Mouse (Mus musculus) limb, embryonic 14.5 days (tissue): ENCODE measurements around the gene 2210407C18Rik. TPM values are rescaled to one million over a fixed set of nuclear protein-coding genes. Genes with fewer than 3 reads are reported as not detected.

Experiments
- ATAC-seq: fragments of 200-750 bp; cut with Nextera tagmentation; 2 replicates; pipeline ENCODE4 v1.8.0; 2017; ENCODE audit warnings: low read depth, moderate number of reproducible peaks, moderate TSS enrichment; ENCODE audit not compliant: low FRiP score
- DNase-seq: peaks from one replicate; pipeline ENCODE4 v3.0.0-alpha.2; 2015; ENCODE audit warnings: low spot score
- H3K27ac ChIP-seq: fragments of 300-500 bp; sonication (generic); replicated peaks from 2 replicates; pipeline ENCODE4 v1.5.1; 2014; ENCODE audit warnings: low read depth, mild to moderate bottlenecking, low read length, moderate library complexity, mixed read lengths
- H3K27me3 ChIP-seq: fragments of 300-500 bp; sonication (generic); 2 replicates; pipeline ENCODE4 v1.6.1; 2014; ENCODE audit warnings: low read length, mixed read lengths; ENCODE audit not compliant: control insufficient read depth, insufficient read depth
- H3K36me3 ChIP-seq: fragments of 300-500 bp; sonication (generic); 2 replicates; pipeline ENCODE4 v1.6.1; 2014; ENCODE audit warnings: mild to moderate bottlenecking, low read length, moderate library complexity, mixed read lengths; ENCODE audit not compliant: control insufficient read depth, insufficient read depth
- H3K4me1 ChIP-seq: fragments of 300-500 bp; sonication (generic); 2 replicates; pipeline ENCODE4 v1.6.1; 2014; ENCODE audit warnings: antibody characterized with exemption, low read length, mixed read lengths; ENCODE audit not compliant: control insufficient read depth, insufficient read depth
- H3K4me2 ChIP-seq: fragments of 300-500 bp; sonication (generic); replicated peaks from 2 replicates; pipeline ENCODE4 v1.6.1; 2014; ENCODE audit warnings: low read depth, mild to moderate bottlenecking, low read length, moderate library complexity; ENCODE audit not compliant: severe bottlenecking
- H3K4me3 ChIP-seq: fragments of 300-500 bp; sonication (generic); replicated peaks from 2 replicates; pipeline ENCODE4 v1.5.1; 2014; ENCODE audit warnings: low read length
- H3K9ac ChIP-seq: fragments of 300-500 bp; sonication (generic); 2 replicates; pipeline ENCODE4 v1.6.1; 2014; ENCODE audit warnings: mild to moderate bottlenecking, low read depth, low read length, moderate library complexity; ENCODE audit not compliant: severe bottlenecking
- H3K9me3 ChIP-seq: fragments of 300-500 bp; sonication (generic); 2 replicates; pipeline ENCODE4 v1.6.1; 2016; ENCODE audit warnings: low read length; ENCODE audit not compliant: control insufficient read depth
- POLR2A ChIP-seq: fragments of 200-500 bp; IDR thresholded peaks from 2 replicates; pipeline ENCODE4 v1.8.0; 2012; ENCODE audit warnings: inconsistent platforms, mild to moderate bottlenecking, moderate library complexity, borderline replicate concordance; ENCODE audit not compliant: insufficient read depth, insufficient read length; ENCODE audit errors: extremely low read depth
- WGBS: fragments of 180-500 bp; shearing (Covaris S2); extraction: QIAGEN DNeasy Blood & Tissue Kit; methylation state at CpG from one replicate; pipeline ENCODE4 v1.1.7; 2014; 5-methylcytosine and 5-hydroxymethylcytosine counted together
- polyA plus RNA-seq, 2 experiments: library from polyadenylated mRNA; depleted of rRNA in 1 of 2; stranded (reverse) in 1 of 2; unstranded in 1 of 2; fragments of >200 nt; fragmentation: Nextera tagmentation in 1 of 2; extraction: Ambion mirVana in 1 of 2; gene quantifications; 2 replicates each; pipeline versions ENCODE4 v1.2.1 to v1.2.3; 2012 to 2014

The 2210407C18Rik gene
- polyA plus RNA-seq, 2 experiments: not detected

DNA sequence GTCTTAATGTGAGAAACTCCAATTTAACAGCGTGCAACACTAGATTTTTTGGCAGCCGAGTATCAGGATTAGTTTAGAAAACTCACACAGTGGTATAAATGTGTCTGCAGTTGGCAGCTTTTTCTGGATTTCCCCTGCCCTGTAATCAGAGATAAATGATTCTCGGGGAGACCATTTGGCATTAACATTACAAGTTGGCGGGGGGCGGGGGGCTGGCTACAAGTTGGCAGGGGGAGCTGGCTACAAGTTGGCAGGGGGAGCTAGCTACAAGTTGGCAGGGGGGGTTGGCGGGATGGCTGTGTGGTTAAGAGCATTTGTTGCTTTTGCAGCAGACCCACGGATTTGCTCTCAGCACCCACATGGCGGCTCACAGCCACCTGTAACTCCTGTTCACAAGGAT, 37.2 kb downstream of the 2210407C18Rik start:
- no peak for DNase-seq
- Histone ChIP-seq H3K9me3 (no peaks in the 10 kb centered on the region), H3K9ac (no peak overlapping the region), H3K36me3 (no peaks in the 10 kb centered on the region), H3K4me2 (no peak overlapping the region), H3K27ac (no peak overlapping the region), H3K27me3 (no peaks in the 10 kb centered on the region), H3K4me3 (no peak overlapping the region), H3K4me1 (no peaks in the 10 kb centered on the region)
- WGBS: 71% methylated on average over 8 of the region's 8 CpGs
- TF ChIP-seq POLR2A: no peak
- no peak for ATAC-seq

- 88% methylated on average over 1 of the region's 1 CpGs for WGBS
- no peaks in the 10 kb centered on the region for H3K27me3 ChIP-seq
- H3K4me1 ChIP-seq: no peaks in the 10 kb centered on the region
- H3K4me3 ChIP-seq: no peak within 1 kb of the TSS
- no peak within 1 kb of the TSS for H3K9ac ChIP-seq
- no peaks in the 10 kb centered on the region for H3K9me3 ChIP-seq
- H3K36me3 ChIP-seq: no peaks in the 10 kb centered on the region
- DNase-seq (no peak), ATAC-seq (no peak)
- no peak for TF ChIP-seq POLR2A
- H3K4me2 ChIP-seq: no peak within 1 kb of the TSS
- H3K27ac ChIP-seq: no peak within 1 kb of the TSS
Measured at GRCm38 (mm10) chr11:58577430-58577829, 38.4 kb downstream of the 2210407C18Rik start, which contains the start of gene Olfr325. Gene Olfr325, plus strand, starts transcription at chr11:58577730.

- 72% methylated on average over 5 of the region's 5 CpGs for WGBS
- Histone ChIP-seq H3K9me3 (no peaks in the 10 kb centered on the region), H3K4me2 (no peak within 1 kb of the TSS), H3K36me3 (no peaks in the 10 kb centered on the region), H3K4me1 (no peaks in the 10 kb centered on the region), H3K4me3 (no peak within 1 kb of the TSS), H3K27me3 (no peaks in the 10 kb centered on the region), H3K27ac (no peak within 1 kb of the TSS), H3K9ac (no peak within 1 kb of the TSS)
- TF ChIP-seq POLR2A: no peak
- DNase-seq: peak; percentile 49
- ATAC-seq: no peak
Measured at GRCm38 (mm10) chr11:58570405-58570804, 45.5 kb downstream of the 2210407C18Rik start, which contains the start of gene Olfr224. Gene Olfr224, minus strand, starts transcription at chr11:58570553.

Other genes with a start within 250 kb of the 2210407C18Rik start
- gene Lypd8, start 237.0 kb downstream of the 2210407C18Rik start, polyA plus RNA-seq (2012; rRNA removed): 0.06 and 0.44 TPM in 2 replicates
- not detected in 2 replicates for gene Lypd8, start 237.0 kb downstream of the 2210407C18Rik start, polyA plus RNA-seq (2014; fragmentation: Nextera tagmentation; extraction: Ambion mirVana)
- not detected in 2 replicates for gene 1810065E05Rik, start 195.0 kb downstream of the 2210407C18Rik start, polyA plus RNA-seq (2012; rRNA removed)
- not detected in 2 replicates for gene 1810065E05Rik, start 195.0 kb downstream of the 2210407C18Rik start, polyA plus RNA-seq (2014; fragmentation: Nextera tagmentation; extraction: Ambion mirVana)
- not detected in 2 replicates for gene Gm12253, start 183.5 kb downstream of the 2210407C18Rik start, polyA plus RNA-seq (2012; rRNA removed)
- not detected in 2 replicates for gene Gm12253, start 183.5 kb downstream of the 2210407C18Rik start, polyA plus RNA-seq (2014; fragmentation: Nextera tagmentation; extraction: Ambion mirVana)
- not detected in 2 replicates for gene Lypd9, start 163.2 kb downstream of the 2210407C18Rik start, polyA plus RNA-seq (2012; rRNA removed)
- gene Lypd9, start 163.2 kb downstream of the 2210407C18Rik start, polyA plus RNA-seq (2014; fragmentation: Nextera tagmentation; extraction: Ambion mirVana): not detected in 2 replicates
- gene Olfr30, start 153.8 kb downstream of the 2210407C18Rik start, polyA plus RNA-seq (2012; rRNA removed): not detected in 2 replicates
- not detected in 2 replicates for gene Olfr30, start 153.8 kb downstream of the 2210407C18Rik start, polyA plus RNA-seq (2014; fragmentation: Nextera tagmentation; extraction: Ambion mirVana)
- gene Olfr332, start 123.5 kb downstream of the 2210407C18Rik start, polyA plus RNA-seq (2012; rRNA removed): not detected in 2 replicates
- not detected in 2 replicates for gene Olfr332, start 123.5 kb downstream of the 2210407C18Rik start, polyA plus RNA-seq (2014; fragmentation: Nextera tagmentation; extraction: Ambion mirVana)
- gene Olfr331, start 113.5 kb downstream of the 2210407C18Rik start, polyA plus RNA-seq (2012; rRNA removed): not detected in 2 replicates
- gene Olfr331, start 113.5 kb downstream of the 2210407C18Rik start, polyA plus RNA-seq (2014; fragmentation: Nextera tagmentation; extraction: Ambion mirVana): not detected in 2 replicates
- 0.06 TPM in 1 of 2 replicates, not detected in the other for gene Olfr330, start 81.2 kb downstream of the 2210407C18Rik start, polyA plus RNA-seq (2012; rRNA removed)
- gene Olfr330, start 81.2 kb downstream of the 2210407C18Rik start, polyA plus RNA-seq (2014; fragmentation: Nextera tagmentation; extraction: Ambion mirVana): not detected in 2 replicates
- 0.09 TPM in 1 of 2 replicates, not detected in the other for gene Olfr329-ps, start 69.7 kb downstream of the 2210407C18Rik start, polyA plus RNA-seq (2012; rRNA removed)
- not detected in 2 replicates for gene Olfr329-ps, start 69.7 kb downstream of the 2210407C18Rik start, polyA plus RNA-seq (2014; fragmentation: Nextera tagmentation; extraction: Ambion mirVana)
- 0.01 TPM in 1 of 2 replicates, not detected in the other for gene Olfr328, start 60.4 kb downstream of the 2210407C18Rik start, polyA plus RNA-seq (2012; rRNA removed)
- 0.07 and 0.11 TPM in 2 replicates for gene Olfr328, start 60.4 kb downstream of the 2210407C18Rik start, polyA plus RNA-seq (2014; fragmentation: Nextera tagmentation; extraction: Ambion mirVana)
- gene Olfr224, start 45.5 kb downstream of the 2210407C18Rik start, polyA plus RNA-seq (2012; rRNA removed): 0.09 and 0.15 TPM in 2 replicates
- gene Olfr224, start 45.5 kb downstream of the 2210407C18Rik start, polyA plus RNA-seq (2014; fragmentation: Nextera tagmentation; extraction: Ambion mirVana): not detected in 2 replicates
- not detected in 2 replicates for gene Olfr325, start 38.3 kb downstream of the 2210407C18Rik start, polyA plus RNA-seq (2012; rRNA removed)
- not detected in 2 replicates for gene Olfr325, start 38.3 kb downstream of the 2210407C18Rik start, polyA plus RNA-seq (2014; fragmentation: Nextera tagmentation; extraction: Ambion mirVana)
- not detected in 2 replicates for gene Olfr324, start 21.0 kb downstream of the 2210407C18Rik start, polyA plus RNA-seq (2012; rRNA removed)
- gene Olfr324, start 21.0 kb downstream of the 2210407C18Rik start, polyA plus RNA-seq (2014; fragmentation: Nextera tagmentation; extraction: Ambion mirVana): not detected in 2 replicates
- not detected in 2 replicates for gene Olfr323, start 14.4 kb upstream of the 2210407C18Rik start, polyA plus RNA-seq (2012; rRNA removed)
- not detected in 2 replicates for gene Olfr323, start 14.4 kb upstream of the 2210407C18Rik start, polyA plus RNA-seq (2014; fragmentation: Nextera tagmentation; extraction: Ambion mirVana)
- gene Trim58, start 24.4 kb upstream of the 2210407C18Rik start, polyA plus RNA-seq (2012; rRNA removed): 0.06 and 0.14 TPM in 2 replicates
- gene Trim58, start 24.4 kb upstream of the 2210407C18Rik start, polyA plus RNA-seq (2014; fragmentation: Nextera tagmentation; extraction: Ambion mirVana): not detected in 2 replicates
- not detected in 2 replicates for gene Olfr322, start 42.7 kb upstream of the 2210407C18Rik start, polyA plus RNA-seq (2012; rRNA removed)
- not detected in 2 replicates for gene Olfr322, start 42.7 kb upstream of the 2210407C18Rik start, polyA plus RNA-seq (2014; fragmentation: Nextera tagmentation; extraction: Ambion mirVana)
- gene Olfr320, start 65.0 kb upstream of the 2210407C18Rik start, polyA plus RNA-seq (2012; rRNA removed): not detected in 2 replicates
- gene Olfr320, start 65.0 kb upstream of the 2210407C18Rik start, polyA plus RNA-seq (2014; fragmentation: Nextera tagmentation; extraction: Ambion mirVana): not detected in 2 replicates
- gene Olfr319, start 83.1 kb upstream of the 2210407C18Rik start, polyA plus RNA-seq (2012; rRNA removed): not detected in 2 replicates
- gene Olfr319, start 83.1 kb upstream of the 2210407C18Rik start, polyA plus RNA-seq (2014; fragmentation: Nextera tagmentation; extraction: Ambion mirVana): not detected in 2 replicates
- gene Olfr318, start 107.9 kb upstream of the 2210407C18Rik start, polyA plus RNA-seq (2012; rRNA removed): not detected in 2 replicates
- gene Olfr318, start 107.9 kb upstream of the 2210407C18Rik start, polyA plus RNA-seq (2014; fragmentation: Nextera tagmentation; extraction: Ambion mirVana): not detected in 2 replicates
- gene Olfr317, start 123.1 kb upstream of the 2210407C18Rik start, polyA plus RNA-seq (2012; rRNA removed): not detected in 2 replicates
- not detected in 2 replicates for gene Olfr317, start 123.1 kb upstream of the 2210407C18Rik start, polyA plus RNA-seq (2014; fragmentation: Nextera tagmentation; extraction: Ambion mirVana)
- gene Olfr316, start 136.7 kb upstream of the 2210407C18Rik start, polyA plus RNA-seq (2012; rRNA removed): not detected in 2 replicates
- not detected in 2 replicates for gene Olfr316, start 136.7 kb upstream of the 2210407C18Rik start, polyA plus RNA-seq (2014; fragmentation: Nextera tagmentation; extraction: Ambion mirVana)
- not detected in 2 replicates for gene Olfr315, start 157.1 kb upstream of the 2210407C18Rik start, polyA plus RNA-seq (2012; rRNA removed)
- gene Olfr315, start 157.1 kb upstream of the 2210407C18Rik start, polyA plus RNA-seq (2014; fragmentation: Nextera tagmentation; extraction: Ambion mirVana): not detected in 2 replicates
- not detected in 2 replicates for gene Olfr314, start 166.9 kb upstream of the 2210407C18Rik start, polyA plus RNA-seq (2012; rRNA removed)
- gene Olfr314, start 166.9 kb upstream of the 2210407C18Rik start, polyA plus RNA-seq (2014; fragmentation: Nextera tagmentation; extraction: Ambion mirVana): not detected in 2 replicates
- gene Fam183b, start 185.9 kb upstream of the 2210407C18Rik start, polyA plus RNA-seq (2012; rRNA removed): not detected in 2 replicates
- gene Fam183b, start 185.9 kb upstream of the 2210407C18Rik start, polyA plus RNA-seq (2014; fragmentation: Nextera tagmentation; extraction: Ambion mirVana): not detected in 2 replicates
- gene Olfr313, start 198.9 kb upstream of the 2210407C18Rik start, polyA plus RNA-seq (2012; rRNA removed): not detected in 2 replicates
- gene Olfr313, start 198.9 kb upstream of the 2210407C18Rik start, polyA plus RNA-seq (2014; fragmentation: Nextera tagmentation; extraction: Ambion mirVana): not detected in 2 replicates
- not detected in 2 replicates for gene Olfr312, start 213.2 kb upstream of the 2210407C18Rik start, polyA plus RNA-seq (2012; rRNA removed)
- not detected in 2 replicates for gene Olfr312, start 213.2 kb upstream of the 2210407C18Rik start, polyA plus RNA-seq (2014; fragmentation: Nextera tagmentation; extraction: Ambion mirVana)
- not detected in 2 replicates for gene Olfr311, start 223.2 kb upstream of the 2210407C18Rik start, polyA plus RNA-seq (2012; rRNA removed)
- gene Olfr311, start 223.2 kb upstream of the 2210407C18Rik start, polyA plus RNA-seq (2014; fragmentation: Nextera tagmentation; extraction: Ambion mirVana): not detected in 2 replicates
- 12.5 and 16.2 TPM in 2 replicates for gene Gm12258, start 231.1 kb upstream of the 2210407C18Rik start, polyA plus RNA-seq (2012; rRNA removed)
- gene Gm12258, start 231.1 kb upstream of the 2210407C18Rik start, polyA plus RNA-seq (2014; fragmentation: Nextera tagmentation; extraction: Ambion mirVana): 10.7 and 10.9 TPM in 2 replicates